Mouse (Mus musculus) neural tube, embryonic 11.5 days (tissue): ENCODE results near the gene Drg1. TPM values are rescaled to one million over a fixed set of nuclear protein-coding genes. Genes with fewer than 3 reads are reported as not detected.
A peak's percentile ranks its signal among the peaks of the same experiment; 100 is the strongest.

Experiments used
- ATAC-seq: fragments of 200-750 bp; cut with Nextera tagmentation; 2 replicates; pipeline ENCODE4 v1.8.0; 2017; ENCODE audit warnings: moderate number of reproducible peaks, mild to moderate bottlenecking, moderate TSS enrichment, moderate library complexity; ENCODE audit not compliant: insufficient read depth, low FRiP score, low TSS enrichment
- DNase-seq: peaks from one replicate; pipeline ENCODE4 v3.0.0-alpha.2; 2015; ENCODE audit warnings: low spot score
- H3K27ac ChIP-seq: fragments of 300-500 bp; sonication (generic); 2 replicates; pipeline ENCODE4 v1.5.1; 2014; ENCODE audit warnings: low read depth, mild to moderate bottlenecking, low read length
- H3K27me3 ChIP-seq: fragments of 300-500 bp; sonication (generic); 2 replicates; pipeline ENCODE4 v1.6.1; 2014; ENCODE audit warnings: mild to moderate bottlenecking, low read length, mixed read lengths; ENCODE audit not compliant: control insufficient read depth, insufficient read depth
- H3K36me3 ChIP-seq: fragments of 300-500 bp; sonication (generic); 2 replicates; pipeline ENCODE4 v1.6.1; 2014; ENCODE audit warnings: mild to moderate bottlenecking, low read length, moderate library complexity, mixed read lengths; ENCODE audit not compliant: control insufficient read depth, insufficient read depth
- H3K4me1 ChIP-seq: fragments of 300-500 bp; sonication (generic); 2 replicates; pipeline ENCODE4 v1.6.1; 2014; ENCODE audit warnings: low read length, mixed read lengths; ENCODE audit not compliant: control insufficient read depth, insufficient read depth
- H3K4me2 ChIP-seq: fragments of 300-500 bp; sonication (generic); 2 replicates; pipeline ENCODE4 v1.6.1; 2014; ENCODE audit warnings: low read depth, mild to moderate bottlenecking, moderate library complexity
- H3K4me3 ChIP-seq: fragments of 300-500 bp; sonication (generic); 2 replicates; pipeline ENCODE4 v1.5.1; 2014; ENCODE audit warnings: low read depth, low read length
- H3K9ac ChIP-seq: fragments of 300-500 bp; sonication (generic); 2 replicates; pipeline ENCODE4 v1.6.1; 2014; ENCODE audit warnings: mild to moderate bottlenecking, low read length
- H3K9me3 ChIP-seq: fragments of 300-500 bp; sonication (generic); 2 replicates; pipeline ENCODE4 v1.6.1; 2016; ENCODE audit warnings: low read length; ENCODE audit not compliant: control insufficient read depth
- WGBS: fragments of 180-500 bp; shearing (Covaris S2); extraction: QIAGEN DNeasy Blood & Tissue Kit; methylation state at CpG from one replicate; pipeline ENCODE4 v1.1.7; 2014; 5-methylcytosine and 5-hydroxymethylcytosine counted together
- polyA plus RNA-seq: library from polyadenylated mRNA; unstranded; fragments of >200 nt; fragmentation: Nextera tagmentation; extraction: Ambion mirVana; gene quantifications from 2 replicates; pipeline ENCODE4 v1.2.1, GENCODE M21; 2014

Gene Drg1
- polyA plus RNA-seq, 1 experiment from 2014 or later, result 301 TPM

- Histone ChIP-seq H3K27me3 (no peaks in the 10 kb centered on the region), H3K36me3 (no peaks in the 10 kb centered on the region), H3K4me3 (0 out of 2 replicates have a peak overlapping the region, but pooled peaks have one; percentile 92), H3K9me3 (no peaks in the 10 kb centered on the region), H3K4me1 (no peaks in the 10 kb centered on the region; the same call in 1 of the 2 replicates), H3K27ac (no peak overlapping the region), H3K9ac (no peak overlapping the region), H3K4me2 (peak overlapping the region; percentile 100)
- DNase-seq (no peak), ATAC-seq (no peak)
- 67% methylated on average over 5 of the region's 5 CpGs for WGBS
Observed at GRCm38 (mm10) chr11:3287921-3288320, 21.7 kb upstream of the Drg1 start.

DNA sequence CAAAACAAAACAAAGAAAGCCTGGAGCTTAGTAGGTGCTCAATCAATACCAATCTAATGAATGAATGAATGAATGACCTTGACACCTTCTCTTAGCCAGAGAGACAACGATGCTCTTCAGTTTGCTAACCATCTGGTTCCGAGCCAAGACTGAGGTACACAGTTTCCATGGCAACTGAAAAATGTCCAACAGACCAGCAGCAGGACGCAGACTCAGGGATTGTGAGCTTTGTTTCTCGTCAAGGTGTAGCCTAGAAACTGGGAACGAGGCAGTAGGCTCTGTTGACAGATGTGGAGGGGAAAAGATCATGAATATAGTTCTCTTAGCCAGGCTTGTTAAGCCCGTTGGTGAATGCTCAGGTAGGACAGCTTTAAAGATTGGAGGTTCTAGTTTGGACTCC, 20.9 kb upstream of the Drg1 start:
- H3K4me3 ChIP-seq, result no peak overlapping the region
- H3K36me3 ChIP-seq, result no peaks in the 10 kb centered on the region
- no peak for DNase-seq
- WGBS, result 50% methylated on average over 6 of the region's 6 CpGs
- H3K9ac ChIP-seq, result no peak overlapping the region
- H3K4me2 ChIP-seq, result no peak overlapping the region
- no peaks in the 10 kb centered on the region for H3K9me3 ChIP-seq
- no peak overlapping the region for H3K27ac ChIP-seq
- no peaks in the 10 kb centered on the region; the same call in 1 of the 2 replicates for H3K4me1 ChIP-seq
- H3K27me3 ChIP-seq, result no peaks in the 10 kb centered on the region
- ATAC-seq, result no peak

GRCm38 (mm10) chr11:3285940-3286339, 19.7 kb upstream of the Drg1 start:
- Histone ChIP-seq H3K27ac (no peak overlapping the region), H3K4me1 (no peaks in the 10 kb centered on the region; the same call in 1 of the 2 replicates), H3K4me2 (no peak overlapping the region), H3K36me3 (no peaks in the 10 kb centered on the region), H3K4me3 (no peak overlapping the region), H3K27me3 (no peaks in the 10 kb centered on the region), H3K9ac (no peak overlapping the region), H3K9me3 (no peaks in the 10 kb centered on the region)
- WGBS, result 83% methylated on average over 3 of the region's 3 CpGs
- ATAC-seq (no peak), DNase-seq (no peak)

DNA sequence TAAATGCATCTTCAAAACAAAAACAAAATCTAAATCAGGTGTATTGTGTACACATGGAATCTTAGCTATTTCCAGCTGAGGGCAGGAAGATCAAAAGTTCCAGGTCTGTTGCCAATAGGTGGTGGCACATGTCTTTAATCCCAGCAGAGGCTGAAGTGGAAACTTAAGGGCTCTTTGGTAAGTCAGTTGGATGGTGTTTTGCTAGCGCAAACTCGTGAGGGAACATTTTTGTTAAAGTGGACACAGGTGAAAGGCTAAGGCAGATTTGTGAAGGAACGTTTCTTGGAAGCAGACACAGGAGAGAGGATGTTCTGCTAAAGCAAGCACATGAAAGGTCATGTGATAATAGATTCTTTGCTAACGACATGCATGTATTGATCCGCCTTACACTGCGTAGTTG, 17.4 kb upstream of the Drg1 start:
- Histone ChIP-seq H3K4me2 (no peak overlapping the region), H3K27me3 (no peaks in the 10 kb centered on the region), H3K9me3 (no peaks in the 10 kb centered on the region), H3K4me1 (no peaks in the 10 kb centered on the region; the same call in 1 of the 2 replicates), H3K27ac (no peak overlapping the region), H3K9ac (no peak overlapping the region), H3K4me3 (no peak overlapping the region), H3K36me3 (no peaks in the 10 kb centered on the region)
- DNase-seq, result no peak
- no peak for ATAC-seq
- 91% methylated on average over 6 of the region's 6 CpGs for WGBS

- H3K9me3 ChIP-seq, result no peaks in the 10 kb centered on the region
- no peak overlapping the region for H3K4me2 ChIP-seq
- DNase-seq (no peak), ATAC-seq (no peak)
- no peak overlapping the region for H3K27ac ChIP-seq
- no peaks in the 10 kb centered on the region; the same call in 1 of the 2 replicates for H3K4me1 ChIP-seq
- no peaks in the 10 kb centered on the region for H3K36me3 ChIP-seq
- H3K27me3 ChIP-seq, result no peaks in the 10 kb centered on the region
- 81% methylated on average over 6 of the region's 6 CpGs for WGBS
- H3K9ac ChIP-seq, result no peak overlapping the region
- H3K4me3 ChIP-seq, result no peak overlapping the region
Observed at GRCm38 (mm10) chr11:3282887-3283286, 16.7 kb upstream of the Drg1 start.

DNA sequence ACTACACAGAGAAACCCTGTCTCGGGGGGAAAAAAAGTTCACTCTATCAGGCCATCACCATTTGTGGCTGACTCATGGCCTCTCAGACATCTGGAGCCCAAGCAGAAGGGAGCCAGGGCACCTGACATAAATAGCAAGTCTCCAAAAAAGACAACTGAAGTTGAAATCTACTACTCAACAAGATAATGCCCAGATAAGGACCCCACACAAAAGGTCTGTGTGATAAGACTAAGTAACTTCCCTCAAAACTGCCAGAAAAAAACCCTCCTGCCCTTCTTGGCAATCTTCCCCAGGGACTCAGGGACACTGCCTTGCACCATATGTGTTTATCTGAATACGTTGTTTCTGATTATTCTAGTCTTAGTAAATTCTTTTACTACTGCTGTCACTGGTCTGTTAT, 13.5 kb upstream of the Drg1 start:
- Histone ChIP-seq H3K9ac (no peak overlapping the region), H3K27me3 (no peaks in the 10 kb centered on the region), H3K27ac (no peak overlapping the region), H3K36me3 (no peaks in the 10 kb centered on the region), H3K4me1 (no peaks in the 10 kb centered on the region), H3K4me3 (no peak overlapping the region), H3K4me2 (no peak overlapping the region), H3K9me3 (no peaks in the 10 kb centered on the region)
- DNase-seq (no peak), ATAC-seq (no peak)
- 78% methylated on average over 2 of the region's 2 CpGs for WGBS

GRCm38 (mm10) chr11:3278351-3278750, 12.1 kb upstream of the Drg1 start:
- Histone ChIP-seq H3K27me3 (no peaks in the 10 kb centered on the region), H3K36me3 (no peaks in the 10 kb centered on the region), H3K4me1 (no peaks in the 10 kb centered on the region), H3K4me2 (no peak overlapping the region), H3K4me3 (no peak overlapping the region), H3K9ac (no peak overlapping the region), H3K27ac (no peak overlapping the region), H3K9me3 (no peaks in the 10 kb centered on the region)
- ATAC-seq, result no peak
- WGBS, result 69% methylated on average over 5 of the region's 5 CpGs
- DNase-seq, result no peak

DNA sequence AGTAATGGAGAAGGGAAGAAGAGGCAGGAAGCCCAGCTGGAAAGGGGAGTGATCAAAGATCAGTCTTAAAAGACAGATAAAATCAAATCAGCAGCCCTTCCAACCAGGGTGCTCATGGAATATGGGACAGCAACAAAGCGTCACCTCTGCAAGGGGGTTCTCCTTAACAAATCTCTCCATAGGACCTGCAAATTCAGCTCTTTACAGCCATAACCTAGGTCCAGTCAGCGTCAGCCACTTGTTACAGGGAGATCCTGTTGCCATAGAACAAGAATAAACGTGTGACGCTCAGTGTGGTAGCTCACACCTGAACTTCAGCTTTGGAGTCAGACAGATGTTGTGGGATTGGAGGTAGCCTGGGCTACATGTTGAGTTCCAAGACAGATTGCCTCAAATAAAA, 3.0 kb upstream of the Drg1 start:
- no peak for ATAC-seq
- no peak overlapping the region for H3K4me2 ChIP-seq
- H3K4me1 ChIP-seq, result peaks cover 8% of the 10 kb centered on the region; the same call in 1 of the 2 replicates
- DNase-seq, result no peak
- no peaks in the 10 kb centered on the region for H3K36me3 ChIP-seq
- H3K27me3 ChIP-seq, result no peaks in the 10 kb centered on the region
- H3K9me3 ChIP-seq, result no peaks in the 10 kb centered on the region
- H3K27ac ChIP-seq, result no peak overlapping the region
- WGBS, result 50% methylated on average over 4 of the region's 4 CpGs
- no peak overlapping the region for H3K9ac ChIP-seq
- no peak overlapping the region for H3K4me3 ChIP-seq

DNA sequence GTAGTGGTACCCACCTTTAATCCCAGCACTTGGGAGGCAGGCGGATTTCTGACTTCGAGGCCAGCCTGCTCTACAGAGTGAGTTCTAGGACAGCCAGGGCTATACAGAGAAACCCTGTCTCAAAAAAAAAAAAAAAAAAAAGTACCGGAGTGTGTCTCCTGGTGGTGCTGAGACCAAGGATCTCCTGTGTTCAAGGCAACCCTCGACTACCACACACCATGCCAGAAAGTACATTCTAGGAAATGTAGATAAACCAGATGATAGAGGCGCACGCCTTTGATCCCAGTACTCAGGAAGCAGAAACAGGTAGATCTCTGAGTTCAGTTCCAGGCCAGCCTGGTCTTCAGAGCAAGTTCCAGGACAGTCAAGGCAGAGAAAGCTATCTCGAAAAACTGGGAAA, 918 bp upstream of the Drg1 start:
- Histone ChIP-seq H3K4me2 (peak overlapping the region; percentile 58), H3K27me3 (no peaks in the 10 kb centered on the region), H3K27ac (no peak overlapping the region), H3K4me3 (peak overlapping the region; percentile 67; the same call in 1 of the 2 replicates), H3K36me3 (peaks cover 4% of the 10 kb centered on the region; the same call in 1 of the 2 replicates), H3K4me1 (peaks cover 11% of the 10 kb centered on the region; the same call in 1 of the 2 replicates), H3K9me3 (no peaks in the 10 kb centered on the region), H3K9ac (peak overlapping the region; percentile 0; the same call in 1 of the 2 replicates)
- ATAC-seq, result no peak
- WGBS, result 62% methylated on average over 7 of the region's 7 CpGs
- no peak for DNase-seq
